Mouse (Mus musculus): ENCODE results near the gene Gpi1.

Gene Gpi1

DNA sequence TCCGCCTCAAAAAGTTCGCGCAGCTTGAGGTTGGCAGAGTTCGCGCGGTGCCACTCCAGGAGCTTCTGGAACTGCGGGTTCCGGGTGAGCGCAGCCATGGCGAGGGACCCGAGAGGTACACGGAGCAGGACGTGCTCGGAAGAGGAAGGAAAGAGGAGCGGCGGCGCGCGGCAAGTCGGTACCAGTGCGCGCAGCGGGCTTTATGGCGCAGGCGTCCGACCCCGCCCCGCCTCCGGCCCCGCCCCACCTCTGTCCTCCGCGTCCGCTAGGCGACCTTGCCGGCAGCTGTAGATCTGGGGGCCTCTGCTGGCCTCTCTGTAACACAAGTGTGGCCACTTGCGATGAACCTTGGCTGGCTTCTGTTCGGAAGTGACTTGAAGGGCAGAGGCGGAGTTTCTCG lies at the start of gene Gpi1:
TSS of gene Gpi1 (minus strand) at position 221 of the 400 bp plus-strand sequence.
- DNase-seq = peak; percentile 70

DNA sequence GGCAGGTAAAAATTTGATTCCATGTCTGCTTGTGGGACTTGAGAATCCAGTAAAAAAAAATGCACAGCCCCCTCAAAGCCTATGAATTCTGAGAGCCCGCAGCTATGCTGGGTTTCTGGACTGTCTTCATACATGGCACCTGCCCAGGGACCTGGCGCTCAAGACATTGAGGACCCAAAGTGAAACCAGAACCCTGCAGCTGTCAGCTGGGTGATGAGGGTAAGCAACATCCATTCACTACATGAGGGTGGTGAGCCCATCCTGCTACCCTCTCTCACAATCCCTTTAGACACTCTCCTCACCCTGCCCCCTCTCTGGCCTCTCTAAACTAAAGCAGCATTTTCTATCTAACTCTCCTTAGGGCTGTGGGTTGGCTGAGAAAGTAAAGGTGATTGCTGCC lies 47.5 kb upstream of the Gpi1 start:
- no peak for DNase-seq

DNA sequence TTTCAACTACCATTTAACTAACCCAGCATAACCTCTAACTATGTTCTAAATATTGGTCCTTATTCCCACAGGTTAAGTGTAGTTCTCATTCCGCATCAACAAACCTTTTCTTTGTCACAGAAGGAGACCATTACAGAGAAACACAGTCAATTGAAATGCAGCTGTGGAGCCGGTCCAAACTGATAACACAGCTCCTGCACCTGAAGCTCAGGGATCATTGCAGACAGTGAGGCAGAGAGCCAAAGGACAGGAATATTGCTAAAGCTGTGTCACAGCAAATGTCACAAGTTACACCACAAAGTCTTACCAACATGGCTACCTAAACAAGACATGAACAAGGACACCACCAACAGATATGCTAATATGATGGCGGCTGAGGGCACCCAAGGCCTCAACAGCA lies 45.9 kb upstream of the Gpi1 start:
- no peak for DNase-seq

DNA sequence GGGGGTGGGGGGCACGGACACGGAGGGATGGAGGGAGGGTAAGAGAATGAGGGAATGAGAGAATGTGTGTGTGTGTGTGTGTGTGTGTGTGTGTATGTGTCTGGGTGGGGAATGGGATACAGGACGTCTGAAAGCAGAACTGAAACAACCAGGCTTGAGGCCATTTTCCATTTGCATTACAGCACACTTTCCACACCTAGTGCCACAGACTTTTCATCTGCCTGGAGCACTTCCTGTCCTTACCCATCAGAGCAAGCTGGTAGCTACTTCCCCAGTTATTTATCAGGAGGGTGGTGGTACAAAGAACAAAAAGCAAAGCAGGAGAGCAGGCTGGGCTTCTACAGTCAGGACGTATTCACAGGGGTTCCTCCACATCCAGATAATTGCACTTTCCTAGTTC lies 42.3 kb upstream of the Gpi1 start:
- DNase-seq = no peak

DNA sequence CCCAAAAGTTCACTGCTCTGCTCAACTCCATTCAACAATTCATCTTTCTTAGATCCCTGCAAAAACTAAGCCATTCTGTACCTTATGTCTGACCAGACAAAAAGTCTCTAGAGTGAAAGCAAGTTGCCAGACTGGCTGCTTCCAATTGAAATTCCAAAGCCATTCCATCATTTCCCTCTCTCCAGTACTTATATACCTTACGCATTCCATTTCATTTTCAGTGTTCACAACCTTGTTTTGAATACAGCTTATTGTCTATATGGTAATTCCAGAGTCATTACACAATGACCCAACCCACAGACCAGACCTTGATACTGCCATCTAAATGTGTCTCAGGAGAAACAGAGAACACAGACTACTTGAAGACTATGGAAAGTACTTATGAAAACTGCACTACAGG lies 38.3 kb upstream of the Gpi1 start:
- DNase-seq = no peak

DNA sequence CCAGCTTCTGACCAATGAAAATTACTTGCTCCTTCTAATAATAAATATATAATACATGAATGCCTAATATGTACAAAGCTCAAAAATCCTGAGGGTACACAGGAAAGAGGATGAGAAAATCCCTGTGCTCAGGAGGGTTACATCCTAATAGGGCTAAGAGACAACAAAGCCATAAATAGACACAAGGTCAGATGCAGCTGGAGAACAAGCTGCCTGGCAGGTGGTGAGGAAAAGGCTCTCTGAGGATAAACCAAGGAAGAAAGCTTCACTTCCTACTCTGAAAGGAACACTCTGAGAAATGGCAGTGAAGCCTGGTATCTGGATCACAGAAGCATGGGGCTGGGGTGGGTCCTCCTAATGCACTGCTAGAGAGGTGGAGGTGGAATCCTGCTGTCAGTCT lies 36.3 kb upstream of the Gpi1 start:
- no peak for DNase-seq

DNA sequence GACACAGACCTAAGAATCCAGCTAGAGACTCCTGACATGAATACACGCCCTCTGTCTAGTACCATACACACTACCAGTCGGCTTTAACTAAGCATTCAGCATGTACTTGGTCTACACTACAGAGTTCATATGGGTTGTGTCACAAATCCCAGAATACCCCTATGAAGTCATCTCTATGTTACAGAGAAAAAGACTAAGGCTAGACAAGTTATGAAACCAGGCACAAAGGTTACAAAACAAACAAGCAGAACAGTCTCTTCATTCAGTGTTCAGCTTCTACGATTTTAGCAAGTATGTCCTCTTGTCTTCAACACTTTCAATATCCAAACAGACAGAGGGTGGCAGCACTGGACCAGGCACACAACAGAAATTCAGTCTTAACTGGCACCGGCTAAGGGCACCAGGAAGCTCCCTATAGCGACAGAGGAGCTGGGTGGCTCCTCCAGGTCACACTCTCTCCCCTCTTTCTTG lies 35.8 kb upstream of the Gpi1 start:
- peak; percentile 76 for DNase-seq

DNA sequence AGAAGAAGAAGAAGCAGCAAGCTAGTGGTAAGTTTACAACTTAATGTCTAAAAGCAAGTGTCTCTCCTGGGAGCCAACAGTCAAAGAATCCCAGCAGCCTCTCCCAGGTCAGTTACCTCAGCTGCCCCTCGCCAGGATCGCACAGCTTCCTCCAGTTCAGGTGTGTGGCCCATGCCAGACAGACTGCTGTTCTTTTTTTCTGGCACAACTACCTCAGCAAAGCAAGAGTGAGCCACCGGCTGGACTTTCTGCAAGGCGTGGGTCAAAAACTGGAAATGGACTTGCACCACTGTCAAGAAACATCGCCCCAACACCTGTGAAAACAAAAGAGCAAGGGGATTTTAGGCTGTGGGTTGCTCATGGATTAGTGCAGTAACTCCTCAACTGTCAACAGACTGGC lies 33.3 kb upstream of the Gpi1 start:
- no peak for DNase-seq

DNA sequence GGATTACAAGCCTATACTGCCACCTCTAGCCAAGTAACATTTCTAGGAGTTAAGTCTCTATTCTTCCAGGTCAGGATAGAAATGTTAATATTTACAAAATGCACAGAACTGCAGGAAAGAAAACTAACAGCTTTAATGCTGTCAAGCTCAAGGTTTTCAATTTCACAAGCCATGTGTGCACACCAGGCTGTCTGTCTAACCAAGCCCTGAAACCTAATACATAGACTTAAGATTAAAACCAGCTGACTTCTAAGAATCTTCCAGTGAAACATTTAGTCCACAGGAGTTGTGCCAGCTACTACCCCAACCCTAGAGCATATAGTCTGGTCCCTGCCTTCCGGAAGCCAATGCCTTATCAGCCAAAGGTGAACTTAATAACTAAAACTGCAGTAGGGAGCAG lies 28.3 kb upstream of the Gpi1 start:
- no peak for DNase-seq

DNA sequence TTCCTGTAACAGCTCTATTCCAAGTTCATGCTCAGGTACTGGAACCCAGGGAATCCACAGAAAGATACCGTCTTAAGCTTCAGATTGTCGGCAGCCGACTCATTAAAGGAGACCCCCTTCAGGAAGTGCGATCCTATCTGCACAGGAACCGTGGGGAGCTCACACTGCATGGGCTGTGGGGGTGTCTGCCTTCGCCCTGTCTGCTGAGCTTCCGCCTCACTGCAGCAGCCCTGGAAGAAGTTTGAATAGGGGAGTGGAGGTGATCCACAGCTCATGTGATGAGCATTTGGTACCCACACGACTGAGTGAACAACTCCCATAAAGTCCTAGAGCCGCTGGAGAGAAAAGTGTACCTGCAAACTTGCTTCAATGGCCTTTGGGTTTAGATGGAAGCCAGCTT lies 27.1 kb upstream of the Gpi1 start:
- no peak for DNase-seq

DNA sequence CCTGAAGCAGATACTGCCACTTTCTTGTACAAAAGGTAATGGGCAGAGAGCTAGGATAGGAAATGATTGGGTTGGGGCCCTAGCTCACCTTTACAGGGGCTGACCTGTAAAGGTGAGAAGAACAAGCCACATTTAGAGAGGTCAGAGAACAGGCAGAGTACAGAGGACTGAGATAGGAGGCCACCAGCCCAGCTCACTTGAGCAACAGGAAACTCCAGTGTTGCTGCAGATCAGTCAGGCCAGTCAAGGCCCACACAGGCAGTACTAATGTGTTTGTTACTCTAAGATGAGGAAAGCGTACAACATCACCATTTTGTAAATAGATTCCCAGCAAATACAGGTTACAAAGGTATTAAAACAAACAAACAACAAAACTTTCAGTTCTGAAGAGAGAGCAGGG lies 25.8 kb upstream of the Gpi1 start:
- DNase-seq = no peak

DNA sequence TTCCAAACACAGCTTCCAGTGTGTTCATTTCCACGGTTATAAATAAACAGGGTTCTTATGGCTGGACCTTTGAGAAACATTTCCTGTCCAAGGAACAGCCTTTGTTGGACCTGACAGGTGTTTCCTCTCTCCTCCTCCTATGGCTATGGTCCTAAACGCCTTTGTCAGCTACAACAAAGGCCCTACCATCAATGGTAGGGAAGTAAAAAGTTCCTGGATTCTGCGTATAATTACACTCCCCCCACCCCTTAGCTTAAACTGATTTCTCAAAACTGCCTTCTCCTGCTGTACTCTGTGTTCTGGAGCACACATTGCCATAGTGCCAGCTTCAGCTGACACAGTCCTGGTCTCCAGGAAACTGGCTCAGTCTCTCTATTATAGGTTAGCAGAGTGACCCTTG lies 25.0 kb upstream of the Gpi1 start:
- no peak for DNase-seq

DNA sequence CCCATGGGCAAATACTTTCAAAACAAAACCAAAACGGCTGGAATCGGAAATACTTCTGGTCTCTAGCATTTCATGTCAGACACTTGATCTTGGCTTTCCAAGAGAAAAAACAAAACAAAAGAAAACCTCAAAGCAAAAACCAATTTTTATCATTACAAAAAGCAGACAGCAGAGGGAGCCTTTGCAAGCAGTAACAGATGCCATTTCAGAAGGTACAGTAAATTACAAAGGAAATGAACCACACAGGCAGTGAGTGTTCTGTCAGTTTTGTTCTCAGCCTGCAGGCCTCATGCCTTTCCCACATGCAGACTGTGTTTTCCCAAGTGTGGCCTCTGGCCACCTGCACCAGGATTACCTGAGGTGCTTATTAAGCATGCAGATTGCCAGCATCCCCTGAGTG lies 21.9 kb upstream of the Gpi1 start:
- peak; percentile 31 for DNase-seq

DNA sequence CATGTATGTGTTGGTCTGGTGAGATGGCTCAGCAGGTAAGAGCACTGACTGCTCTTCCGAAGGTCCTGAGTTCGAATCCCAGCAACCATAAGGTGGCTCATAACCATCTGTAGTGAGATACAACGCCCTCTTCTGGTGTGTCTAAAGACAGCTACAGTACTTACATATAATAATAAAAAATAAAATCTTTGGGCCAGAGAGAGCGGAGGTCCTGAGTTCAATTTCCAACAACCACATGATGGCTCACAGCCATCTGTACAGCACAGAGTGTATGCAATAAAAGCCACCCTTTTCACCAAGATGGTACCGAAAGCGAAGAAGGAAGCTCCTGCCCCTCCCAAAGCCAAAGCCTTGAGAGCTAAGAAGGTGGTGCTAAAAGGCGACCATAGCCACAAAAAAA lies 20.6 kb upstream of the Gpi1 start, which contains the start of gene Gm6096:
TSS of gene Gm6096 (plus strand) at position 301 of the 400 bp plus-strand sequence.
- DNase-seq = no peak

DNA sequence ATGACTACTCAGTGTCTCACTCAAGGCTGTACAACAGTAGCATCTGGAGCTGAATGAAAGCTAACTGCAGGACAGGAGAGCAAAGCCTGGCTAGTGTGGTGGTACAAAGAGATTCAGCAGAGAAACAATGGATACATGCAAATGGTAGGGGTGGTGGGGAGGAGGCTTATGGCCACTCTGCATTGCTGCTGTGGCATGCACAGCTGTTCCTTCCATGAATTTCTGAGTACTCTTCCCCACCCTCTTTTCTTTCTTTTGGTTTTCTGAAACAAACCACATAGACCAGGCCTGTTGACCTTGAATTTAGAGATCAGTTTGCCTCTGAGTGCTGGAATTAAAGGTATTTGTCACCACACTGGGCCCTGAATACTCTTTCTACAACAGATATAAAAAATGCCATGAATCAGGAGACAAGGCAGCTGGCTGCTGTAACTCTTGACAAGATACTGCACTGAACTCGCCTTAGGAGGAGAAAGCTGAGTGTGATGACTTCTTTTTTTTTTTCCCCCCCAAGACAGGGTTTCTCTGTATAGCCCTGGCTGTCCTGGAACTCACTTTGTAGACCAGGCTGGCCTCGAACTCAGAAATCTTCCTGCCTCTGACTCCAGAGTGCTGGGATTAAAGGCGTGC lies 16.8 kb upstream of the Gpi1 start:
- DNase-seq = no peak

DNA sequence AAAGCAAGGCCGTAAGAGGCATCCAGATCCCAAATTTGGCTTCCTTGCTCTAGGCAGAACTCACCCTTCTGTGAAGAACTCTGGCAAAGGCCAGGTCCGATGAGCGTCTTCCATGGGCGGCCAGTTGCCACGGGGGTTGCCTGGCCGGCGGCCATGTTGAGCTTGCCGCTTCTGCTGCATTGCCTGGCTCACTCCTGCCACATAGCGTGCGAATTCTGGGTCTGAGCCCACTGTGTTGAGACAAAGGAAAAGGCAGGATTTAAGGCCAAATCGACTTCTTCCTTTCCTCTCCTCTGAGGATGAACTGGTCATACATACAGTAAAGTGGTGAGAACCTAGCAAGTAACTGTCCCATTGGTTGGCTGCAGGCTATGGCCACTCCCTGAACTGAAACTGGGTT lies 12.0 kb upstream of the Gpi1 start:
- DNase-seq = peak; percentile 69

DNA sequence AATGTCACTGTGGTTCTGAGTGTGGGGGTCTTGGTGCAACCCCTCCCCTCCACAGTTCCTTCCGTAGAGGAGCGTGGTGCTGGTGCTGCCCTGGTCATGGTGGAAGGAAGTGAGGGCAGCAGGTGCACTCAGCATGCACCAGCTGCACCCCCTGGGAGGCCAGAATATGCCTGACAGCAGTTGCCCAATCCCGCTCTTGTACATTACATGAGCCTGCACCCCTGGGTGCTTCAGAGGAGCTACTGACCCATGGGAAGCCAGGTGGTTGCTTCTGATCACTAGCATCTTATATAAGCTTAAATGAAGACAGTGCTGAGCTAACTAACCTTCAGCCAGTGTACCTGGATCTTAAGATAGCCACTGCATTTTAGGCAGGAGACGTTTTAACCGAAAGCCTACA lies 8.0 kb upstream of the Gpi1 start:
- DNase-seq = peak; percentile 28

DNA sequence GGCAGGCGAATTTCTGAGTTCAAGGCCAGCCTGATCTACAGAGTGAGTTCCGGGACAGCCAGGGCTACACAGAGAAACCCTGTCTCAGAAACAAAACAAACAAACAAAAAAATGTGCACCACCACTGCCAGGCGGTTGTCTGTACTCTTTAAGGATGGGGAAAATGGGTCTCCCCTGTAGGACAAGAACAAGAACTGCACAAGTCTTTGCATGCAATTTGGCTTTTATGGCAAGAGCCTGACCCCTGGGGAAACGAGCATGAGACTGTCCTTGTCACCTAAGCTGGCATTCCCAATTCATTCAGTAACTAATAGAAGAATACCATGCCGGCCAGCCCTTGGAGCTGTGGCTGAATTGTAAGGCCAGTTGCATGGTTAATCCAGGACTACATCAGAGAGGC lies 5.5 kb upstream of the Gpi1 start:
- DNase-seq = no peak

DNA sequence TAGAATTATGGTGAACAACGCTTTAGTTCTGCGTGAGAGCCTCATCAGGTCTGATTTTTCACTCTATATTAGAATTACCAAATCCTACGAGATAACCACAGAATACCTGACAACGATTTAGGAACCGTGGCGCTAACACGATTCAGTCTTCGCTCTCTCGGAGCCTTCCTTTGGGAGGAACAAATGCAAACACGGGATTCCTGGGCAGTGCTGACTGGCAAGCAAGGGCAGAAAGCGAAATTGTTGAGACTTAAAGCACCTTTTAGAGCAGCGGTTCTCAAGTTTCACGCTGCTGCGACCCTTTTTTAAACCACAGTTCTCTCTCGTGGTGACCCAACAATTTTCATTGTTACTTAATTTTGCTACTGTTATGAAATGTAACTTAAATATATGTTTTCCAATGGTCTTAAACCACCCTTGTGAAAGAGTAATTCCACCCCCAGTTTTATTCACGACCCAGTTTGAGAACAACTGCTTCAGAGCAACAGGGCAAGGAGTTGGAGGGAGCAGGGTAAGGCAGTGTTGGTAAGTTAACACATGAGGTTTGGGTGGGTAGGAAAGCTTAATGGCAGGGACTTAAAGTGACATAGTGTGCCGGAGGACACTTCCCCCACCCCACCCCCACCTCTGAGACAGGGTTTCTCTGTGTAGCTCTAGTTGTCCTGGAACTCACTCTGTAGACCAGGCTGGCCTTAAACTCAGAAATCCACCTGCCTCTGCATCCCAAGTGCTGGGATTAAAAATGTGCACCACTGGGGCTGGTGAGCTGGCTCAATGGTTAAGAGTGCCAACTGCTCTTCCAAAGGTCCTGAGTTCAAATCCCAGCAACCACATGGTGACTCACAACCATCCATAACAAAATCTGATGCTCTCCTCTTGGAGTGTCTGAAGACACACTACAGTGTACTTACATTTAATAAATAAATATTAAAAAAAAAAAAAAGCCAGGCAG lies 4.8 kb upstream of the Gpi1 start:
- no peak for DNase-seq

DNA sequence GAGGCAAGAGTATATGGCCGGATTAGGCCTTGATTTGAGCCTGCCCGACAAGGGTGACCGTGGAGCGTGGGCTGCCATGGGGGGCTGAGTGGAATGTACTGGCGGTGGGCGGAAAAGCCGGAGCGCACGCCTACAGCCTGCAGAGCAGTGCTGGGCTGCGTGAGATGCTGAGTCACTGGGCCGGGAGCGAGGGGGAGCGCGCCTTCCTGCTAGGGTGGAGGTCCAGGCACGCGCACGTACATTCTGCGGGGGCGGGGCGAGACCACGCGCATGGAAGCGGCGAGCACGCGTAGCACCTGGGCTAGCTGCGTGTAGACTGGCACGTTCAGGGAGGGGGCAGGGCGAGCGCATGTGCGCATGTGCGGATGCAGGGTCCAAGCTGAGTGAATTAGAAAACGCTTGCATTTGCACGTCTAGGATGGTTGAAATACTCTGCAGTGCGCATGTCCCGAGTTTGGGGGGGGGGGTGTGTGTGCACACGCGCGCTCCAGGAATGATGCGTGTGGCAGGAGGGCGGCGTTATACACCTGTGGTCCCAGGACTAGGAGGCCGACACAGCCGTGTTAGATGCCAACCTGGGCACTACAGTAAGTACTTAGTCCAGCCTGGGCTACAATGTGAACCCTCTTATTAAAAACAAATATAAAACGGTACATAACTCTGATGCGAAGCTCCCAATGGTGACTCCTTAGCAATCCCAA lies 3.9 kb upstream of the Gpi1 start:
- peak; percentile 100 for DNase-seq

DNA sequence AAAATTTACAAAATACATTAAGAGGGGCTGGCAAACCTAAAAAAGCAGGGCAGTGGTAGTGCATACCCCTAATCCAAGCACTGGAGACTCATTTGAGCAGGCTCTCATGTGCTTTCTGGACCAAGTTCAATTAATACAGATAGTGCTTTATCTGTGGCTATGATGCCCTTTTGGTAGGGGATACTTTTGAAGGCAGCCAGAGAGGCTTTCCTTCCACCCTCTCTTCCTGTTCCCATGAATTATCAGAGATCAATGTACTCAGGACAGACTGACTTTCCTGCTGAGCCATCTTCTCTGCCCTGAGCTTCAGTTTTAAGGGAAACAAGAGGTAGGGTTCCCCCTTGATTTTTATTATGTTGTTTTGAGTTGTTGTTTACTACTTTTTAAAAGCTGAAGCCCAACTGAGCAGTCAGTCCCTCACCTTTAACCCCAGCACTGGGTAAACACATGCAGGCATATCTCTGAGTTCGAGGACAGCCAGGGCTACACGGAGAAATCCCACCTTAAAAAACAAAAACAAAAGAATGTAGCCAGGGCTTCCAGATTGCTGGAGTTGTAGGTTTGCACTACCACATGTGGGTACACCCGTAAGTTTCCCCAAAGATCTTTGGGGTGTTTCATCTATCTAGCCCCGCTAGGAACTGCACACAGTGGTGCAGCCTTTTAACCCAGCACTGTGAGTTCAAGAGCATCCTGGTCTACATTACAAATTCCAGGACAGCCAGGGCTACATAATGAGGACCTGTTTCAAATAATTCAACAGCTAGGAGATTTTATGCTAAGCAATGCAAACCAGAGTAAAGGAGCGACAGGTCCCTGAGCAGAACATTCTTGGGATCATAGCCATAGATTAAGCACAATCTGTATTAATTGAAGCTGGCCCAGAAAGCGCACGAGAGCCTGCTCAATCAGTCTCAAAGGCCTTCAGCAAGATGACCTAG lies 2.9 kb upstream of the Gpi1 start:
- peak; percentile 37 for DNase-seq

DNA sequence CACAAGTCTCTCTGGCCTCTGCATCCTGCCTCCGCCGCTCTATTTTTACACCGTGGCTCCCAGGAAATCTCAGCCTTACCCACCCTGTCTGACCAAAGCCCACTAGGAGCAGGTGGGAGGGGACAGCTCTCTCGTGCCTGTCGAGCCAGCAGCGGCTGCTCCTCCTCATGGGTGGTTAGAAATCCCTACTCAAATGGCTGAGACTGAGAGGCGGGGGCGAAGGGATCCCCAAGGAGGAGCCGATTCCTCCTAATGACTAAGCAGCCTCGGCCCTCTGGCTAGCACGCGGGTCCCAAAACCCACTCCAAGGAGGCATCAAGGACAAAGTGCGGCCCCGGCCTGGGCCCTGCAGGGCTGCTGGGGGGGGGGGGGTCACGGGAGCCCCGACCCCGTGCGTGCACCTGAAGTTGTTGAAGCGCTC lies 435 bp downstream of the Gpi1 start:
- DNase-seq = peak; percentile 62

All from cerebellum, adult 8-10 months (tissue).